Mouse (Mus musculus): Measurements from ENCODE around the gene Nup133.

Gene Nup133

DNA sequence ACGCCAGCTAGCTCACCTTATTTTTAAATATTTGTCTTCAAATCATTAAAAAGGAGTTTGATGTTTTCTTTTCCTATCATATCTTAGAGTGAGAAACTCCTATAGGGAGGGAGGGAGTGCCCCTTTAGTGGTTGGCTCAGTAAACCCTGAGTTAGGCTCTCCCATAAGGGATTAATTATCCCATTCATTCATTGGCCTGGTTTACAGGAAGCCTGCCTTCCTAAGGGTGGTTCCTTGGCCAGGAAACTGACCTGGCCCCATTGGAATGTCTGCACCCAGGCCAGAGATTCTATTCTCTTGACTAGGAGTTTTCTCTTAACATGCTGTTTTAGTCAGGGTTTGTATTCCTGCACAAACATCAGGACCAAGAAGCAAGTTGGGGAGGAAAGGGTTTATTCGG lies 61.1 kb downstream of the Nup133 start:
- no peak for DNase-seq (ENCODE audit: low spot score in 2 of 2)

DNA sequence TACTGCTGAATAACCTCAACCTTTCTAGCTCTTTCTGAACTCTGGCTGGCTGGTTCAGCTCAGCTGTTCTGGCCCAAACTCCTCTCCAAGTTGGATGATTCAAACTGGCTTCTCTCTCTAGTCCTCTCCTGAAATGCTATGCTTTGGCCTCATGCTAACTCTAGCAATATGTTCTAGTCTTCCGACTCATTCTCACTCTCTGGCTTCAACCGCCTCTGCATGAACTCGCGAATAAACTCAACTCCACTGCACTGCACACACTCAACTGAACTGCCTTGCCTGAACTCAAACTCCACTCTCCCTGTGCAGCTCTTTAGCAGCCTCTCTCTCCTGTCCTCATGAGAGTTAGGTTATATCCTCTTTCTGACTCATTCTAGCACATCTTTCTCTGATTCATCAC lies 61.9 kb downstream of the Nup133 start:
- no peak for DNase-seq (ENCODE audit: low spot score in 2 of 2)

DNA sequence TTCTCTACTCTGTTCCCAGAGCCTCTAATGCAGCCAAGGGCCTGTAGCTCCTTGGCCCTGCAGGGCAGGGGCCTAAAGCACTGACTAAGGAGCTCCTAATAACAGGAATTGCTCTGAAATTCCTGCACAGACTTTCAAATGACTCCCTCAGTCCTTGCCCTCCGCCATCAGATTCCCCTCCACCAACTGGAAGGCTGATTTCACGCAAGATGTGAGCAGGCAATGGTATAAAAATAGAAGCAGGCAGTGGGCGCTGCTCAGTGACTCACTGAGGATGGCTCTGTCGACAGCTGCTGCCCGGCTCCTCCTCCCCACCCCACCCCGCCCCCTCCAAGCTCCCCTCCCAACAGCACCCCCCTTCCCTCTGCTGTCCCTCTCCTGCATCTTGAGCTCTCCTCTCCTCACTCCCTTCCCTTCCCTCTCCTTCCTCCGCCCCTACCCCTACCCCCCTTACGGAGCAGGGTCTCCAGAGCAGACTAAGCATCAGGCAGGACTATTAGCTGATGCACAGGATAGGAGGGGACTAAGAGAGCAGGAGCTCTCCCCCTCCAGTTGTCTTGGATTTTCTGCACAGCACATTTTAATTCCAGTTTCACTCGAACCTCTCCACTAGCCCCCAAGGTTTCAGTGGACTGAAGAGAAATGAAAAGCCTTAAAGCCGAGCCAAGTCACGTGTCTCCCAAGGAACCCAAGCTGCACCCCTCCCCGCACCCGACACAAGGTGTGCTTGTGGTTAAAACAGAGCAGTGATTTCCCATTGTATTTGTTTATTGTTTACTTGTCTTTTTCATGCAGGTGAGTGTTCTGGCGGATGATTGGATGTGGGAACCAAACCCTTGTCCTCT lies 64.1 kb downstream of the Nup133 start:
- peak; percentile 79 to 87 for DNase-seq (ENCODE audit: low spot score in 2 of 2)

DNA sequence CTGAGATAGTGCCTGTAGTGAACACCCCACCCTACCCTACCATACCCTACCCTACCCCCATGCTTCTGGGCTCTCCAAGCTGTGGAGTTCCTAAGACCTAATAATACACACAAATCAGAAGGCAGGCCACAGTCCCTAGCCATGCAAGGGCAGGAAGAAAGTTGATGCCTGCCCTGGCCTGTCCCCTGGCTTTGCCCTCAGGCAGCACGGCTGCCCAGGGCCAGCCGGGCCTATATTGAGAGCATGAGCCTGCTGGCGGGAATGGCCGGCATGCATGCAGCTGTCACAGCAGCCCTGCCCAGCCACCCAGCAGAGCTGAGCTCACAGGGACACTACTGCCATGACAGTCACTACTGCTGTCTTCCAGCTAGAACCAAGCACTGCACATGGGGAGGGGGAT lies 66.0 kb downstream of the Nup133 start:
- no peak for DNase-seq (ENCODE audit: low spot score in 2 of 2)

DNA sequence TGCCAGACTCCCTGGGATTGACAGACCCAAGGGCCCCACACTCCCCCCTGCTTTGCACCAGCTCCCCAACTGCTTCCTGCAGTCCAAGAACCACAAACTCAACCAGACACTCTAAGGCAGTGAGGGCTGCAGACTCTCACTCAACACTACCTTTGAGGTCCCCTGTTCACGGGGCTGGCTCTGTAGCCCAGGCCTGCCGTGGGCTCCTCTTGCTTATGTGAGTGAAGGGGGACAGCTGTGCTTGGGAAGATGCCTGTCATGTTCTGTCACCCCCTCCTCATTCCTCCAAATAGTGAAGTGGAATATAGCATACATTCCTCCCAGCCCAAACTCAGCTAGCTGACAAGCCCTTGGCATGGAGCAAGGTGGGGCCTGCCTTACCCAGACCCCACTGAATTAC lies 66.7 kb downstream of the Nup133 start:
- no peak for DNase-seq (ENCODE audit: low spot score in 2 of 2)

DNA sequence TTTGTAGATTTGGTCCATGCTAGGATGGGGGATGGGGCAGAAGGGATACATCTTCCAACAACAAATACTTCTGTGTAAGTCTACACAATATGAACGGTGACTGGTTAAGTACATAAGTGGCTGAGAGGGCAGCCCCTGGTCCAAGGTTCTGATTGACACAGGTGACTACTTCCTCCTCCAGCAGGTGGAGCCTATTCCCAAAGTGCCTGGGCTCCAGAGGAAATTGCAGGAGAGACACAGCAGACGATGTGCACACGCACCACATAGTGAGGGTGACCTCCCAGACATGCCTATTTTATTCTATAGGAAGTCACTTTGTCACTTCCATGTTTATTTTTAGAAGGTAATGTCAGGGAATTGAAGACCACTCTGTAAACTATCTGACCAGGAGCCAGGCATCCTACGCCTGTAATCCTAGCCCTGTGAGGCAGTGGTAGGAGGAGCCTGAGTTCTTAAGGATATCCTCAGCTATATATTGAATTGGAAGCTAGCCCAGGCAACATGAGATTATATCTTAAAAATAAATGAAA lies 68.2 kb downstream of the Nup133 start:
- no peak for DNase-seq (ENCODE audit: low spot score in 2 of 2)

DNA sequence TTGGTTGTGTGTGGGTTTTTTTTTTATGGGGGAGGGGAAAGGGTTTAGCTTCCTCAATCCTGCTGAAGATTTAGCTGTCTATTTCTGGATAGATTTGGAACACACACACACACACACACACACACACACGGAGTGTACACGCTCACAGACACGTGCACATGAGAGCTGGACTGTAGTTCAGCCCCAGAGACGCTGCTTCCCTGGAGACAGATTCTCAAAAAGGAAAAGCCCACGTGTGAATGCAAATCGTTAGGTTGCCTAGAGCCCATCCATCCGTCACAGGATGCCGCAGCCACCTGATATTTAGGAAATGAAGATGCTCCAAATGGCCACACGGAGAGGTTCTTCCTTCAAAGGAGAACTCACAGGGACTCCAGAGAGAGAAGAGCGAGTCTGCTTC lies 68.8 kb downstream of the Nup133 start:
- DNase-seq (ENCODE audit: low spot score in 2 of 2) = peak; percentile 84 to 89

DNA sequence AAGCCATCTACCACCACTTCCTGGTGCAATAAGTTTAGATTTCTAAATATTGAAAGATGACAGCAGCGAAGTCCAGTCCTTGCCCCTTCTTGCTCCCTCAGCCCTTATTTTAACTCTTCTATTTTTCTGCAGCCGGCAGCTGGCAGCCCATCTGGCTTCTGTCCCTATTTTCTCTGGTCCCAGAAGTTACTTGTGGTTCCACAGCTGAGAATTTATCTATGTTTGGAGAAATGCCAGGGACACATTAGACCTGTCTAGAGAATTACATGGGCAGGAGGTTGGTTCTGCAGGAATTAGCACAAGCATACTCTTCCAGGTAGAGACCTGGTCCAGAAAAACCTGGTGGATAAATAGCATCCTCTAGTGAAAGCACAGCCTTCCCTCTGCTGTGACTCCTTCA lies 71.2 kb downstream of the Nup133 start:
- no peak for DNase-seq (ENCODE audit: low spot score in 2 of 2)

DNA sequence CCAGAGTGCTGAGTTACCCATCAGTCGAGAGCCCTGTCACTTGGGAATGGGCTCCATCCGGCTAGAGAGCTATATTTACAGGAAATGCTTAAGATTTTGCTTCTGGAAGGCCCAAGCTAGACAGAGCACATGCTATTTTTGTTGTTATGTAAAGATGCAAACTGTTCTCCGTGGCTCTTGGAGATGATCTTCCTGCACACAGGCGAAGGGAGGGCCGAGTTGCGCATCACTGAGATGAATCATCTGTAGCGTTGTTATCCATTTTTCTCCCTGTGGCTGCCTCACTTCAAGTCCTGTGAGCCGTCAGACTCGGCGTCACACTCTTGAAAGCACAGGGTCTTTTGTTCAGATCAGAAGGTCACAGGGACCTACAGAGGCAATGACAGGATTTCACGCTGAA lies 74.7 kb downstream of the Nup133 start:
- DNase-seq (ENCODE audit: low spot score in 2 of 2) = peak in 1 of 2 experiments; percentile 77

DNA sequence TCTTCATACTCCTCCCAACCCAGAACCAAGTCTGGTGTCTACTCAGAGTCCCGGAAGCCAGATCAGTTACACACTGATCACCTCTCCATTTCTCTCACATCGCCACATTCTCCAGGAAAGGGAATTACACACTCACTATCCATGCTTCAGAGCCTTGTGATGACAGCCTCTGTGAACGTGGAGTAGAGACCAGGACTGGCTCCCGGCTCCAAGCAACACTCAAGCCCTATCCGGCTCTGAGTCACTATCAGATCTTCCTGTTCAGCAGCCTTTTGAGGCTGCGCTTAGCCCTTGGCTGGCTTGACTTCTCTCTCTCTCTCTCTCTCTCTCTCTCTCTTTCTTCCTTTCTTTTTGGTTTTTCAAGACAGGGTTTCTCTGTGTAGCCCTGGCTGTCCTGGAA lies 75.7 kb downstream of the Nup133 start:
- no peak for DNase-seq (ENCODE audit: low spot score in 2 of 2)

DNA sequence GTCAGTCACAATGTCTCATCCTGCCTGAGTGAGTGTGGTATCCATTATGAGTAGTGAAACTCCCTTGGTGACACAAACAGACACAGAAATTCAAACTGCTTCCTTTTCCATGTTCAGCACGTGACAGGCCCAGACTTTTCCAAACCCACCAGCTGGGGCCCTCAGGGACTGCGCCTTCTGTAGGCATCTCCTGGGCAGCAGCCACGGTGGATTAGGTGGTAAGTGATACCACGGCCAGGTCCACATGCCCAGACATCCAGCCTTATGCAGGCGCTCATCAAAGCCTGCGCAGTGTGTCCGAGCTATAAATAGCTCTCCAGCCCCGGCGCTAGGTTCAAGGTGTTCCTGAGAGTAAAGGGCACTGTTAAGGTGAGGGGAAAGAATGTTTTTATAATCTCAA lies 77.0 kb downstream of the Nup133 start:
- no peak for DNase-seq (ENCODE audit: low spot score in 2 of 2)

DNA sequence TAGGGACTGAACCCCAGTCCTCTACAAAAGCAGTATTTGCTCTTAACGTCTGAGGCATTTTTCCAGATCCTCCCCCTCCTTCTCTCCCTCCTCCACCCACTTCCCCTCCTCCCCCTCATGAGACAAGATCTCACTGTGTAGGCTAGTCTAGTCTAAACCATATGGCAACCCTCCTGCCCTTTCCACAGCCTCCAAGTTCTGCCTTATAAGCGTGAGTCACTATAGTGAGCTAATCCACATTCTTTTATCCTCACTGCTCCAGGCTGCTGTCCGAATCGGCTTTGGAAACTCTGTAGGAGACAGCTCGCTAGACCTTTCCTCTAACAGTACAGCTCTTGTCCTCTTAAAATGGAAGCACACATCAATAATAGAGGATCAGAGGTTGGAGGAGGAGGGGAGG lies 82.1 kb downstream of the Nup133 start:
- DNase-seq (ENCODE audit: low spot score in 2 of 2) = no peak

DNA sequence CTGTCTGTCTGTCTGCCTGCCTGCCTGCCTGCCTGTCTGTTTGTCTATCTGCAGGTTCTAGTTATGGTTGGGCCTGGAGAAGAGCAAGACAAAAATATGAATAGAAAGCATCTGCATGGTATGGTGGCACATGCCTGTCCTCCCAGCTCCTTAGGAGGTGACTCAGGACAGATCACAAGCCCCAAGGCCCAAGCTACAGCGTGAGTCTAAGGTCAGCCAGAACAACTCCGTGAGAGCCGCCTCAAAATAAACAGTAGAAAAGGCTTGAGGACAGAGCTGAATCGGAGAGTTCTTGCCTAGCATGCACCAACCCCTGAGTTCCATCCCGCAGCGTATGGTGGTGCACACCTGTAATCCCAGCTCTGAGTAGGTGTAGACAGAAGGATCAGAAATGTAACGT lies 83.3 kb downstream of the Nup133 start:
- no peak for DNase-seq (ENCODE audit: low spot score in 2 of 2)

DNA sequence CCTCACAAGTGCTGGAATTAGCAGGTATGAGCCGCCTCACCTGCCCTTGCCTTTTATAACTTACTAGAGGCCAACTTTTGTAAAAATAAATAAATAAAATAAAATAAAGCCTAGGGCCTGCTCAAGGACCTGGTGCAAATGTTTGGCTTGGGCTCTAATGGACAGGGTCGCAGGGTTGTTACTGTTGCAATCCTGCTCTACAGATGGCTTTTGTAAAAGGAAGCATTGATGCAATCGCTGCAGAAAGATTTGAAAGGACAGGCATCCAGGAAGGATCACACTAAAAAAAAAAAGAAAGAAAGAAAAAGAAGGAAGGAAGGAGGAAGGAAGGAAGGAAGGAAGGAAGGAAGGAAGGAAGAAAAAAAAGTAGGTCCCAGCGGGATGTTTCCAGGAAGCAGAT lies 88.7 kb downstream of the Nup133 start:
- no peak for DNase-seq (ENCODE audit: low spot score in 2 of 2)

DNA sequence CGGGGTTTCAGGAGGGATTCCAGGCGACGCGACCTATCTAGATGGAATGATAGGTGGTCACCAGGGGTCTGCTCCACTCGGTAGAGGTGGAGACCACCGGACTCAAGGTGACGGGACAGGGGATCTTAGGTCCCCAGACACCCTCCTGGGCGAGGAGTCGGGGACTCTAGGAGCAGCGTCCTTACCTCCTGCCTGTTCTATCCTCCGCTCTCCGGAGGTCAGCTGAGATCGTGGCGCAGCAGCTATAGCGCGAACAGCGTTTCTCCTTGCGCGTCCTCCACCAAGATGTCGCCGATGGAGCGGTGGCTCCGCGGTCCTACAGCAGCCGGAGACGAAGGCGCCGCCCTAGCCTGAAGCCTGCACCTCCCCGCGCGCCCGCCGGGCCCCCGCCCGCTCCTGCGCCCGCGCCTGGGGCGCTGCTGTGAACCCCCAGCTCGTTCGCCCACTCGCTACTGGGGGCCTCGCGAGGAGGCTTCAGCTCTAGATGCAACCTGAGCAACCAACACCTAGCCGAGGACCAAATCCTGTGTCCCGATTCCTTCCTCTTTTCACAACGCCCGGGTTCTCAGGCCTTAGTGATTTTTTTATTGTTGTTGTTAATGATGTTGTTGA lies 89.3 kb downstream of the Nup133 start, which contains the start of gene Ccsap:
Gene Ccsap, minus strand, starts transcription at position 562 of the 612 bp plus-strand sequence.
- peak in 1 of 2 experiments; percentile 49 for DNase-seq (ENCODE audit: low spot score in 2 of 2)

DNA sequence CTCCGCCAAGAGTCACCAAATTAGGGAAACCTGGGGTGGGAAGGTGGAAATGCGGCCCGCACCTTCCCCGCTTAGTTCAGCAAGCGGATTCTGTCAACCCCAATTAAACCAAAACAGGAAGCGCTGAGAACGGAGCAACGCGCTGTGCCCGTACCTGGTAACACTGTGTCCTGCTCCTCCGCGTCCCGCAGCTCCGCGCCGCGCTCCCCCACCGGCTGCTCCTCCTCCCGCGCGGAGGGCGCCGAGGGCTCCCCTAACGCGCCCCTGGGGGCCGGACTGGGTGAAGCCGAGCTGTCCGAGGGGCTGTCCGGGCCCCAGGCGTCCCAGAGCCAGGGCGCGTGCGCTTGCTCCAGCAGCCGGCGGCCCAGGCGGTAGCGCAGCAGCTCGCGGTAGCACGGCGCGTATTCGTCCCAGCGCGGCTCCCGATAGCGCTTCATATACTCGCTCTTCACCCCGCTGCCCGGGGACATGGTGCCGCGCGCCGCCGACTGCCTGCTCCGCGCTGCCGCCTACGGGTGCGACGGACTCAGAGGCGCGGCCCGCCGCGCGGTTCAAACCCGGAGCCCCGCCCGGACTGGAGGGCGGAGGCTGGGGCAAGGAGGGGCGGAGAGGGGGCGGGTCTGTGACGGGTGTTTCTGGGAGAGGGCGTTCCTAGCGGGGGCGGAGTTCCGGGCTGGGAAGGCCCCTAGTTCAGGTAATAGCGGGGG lies 90.0 kb downstream of the Nup133 start:
- peak; percentile 87 to 91 for DNase-seq (ENCODE audit: low spot score in 2 of 2)

DNA sequence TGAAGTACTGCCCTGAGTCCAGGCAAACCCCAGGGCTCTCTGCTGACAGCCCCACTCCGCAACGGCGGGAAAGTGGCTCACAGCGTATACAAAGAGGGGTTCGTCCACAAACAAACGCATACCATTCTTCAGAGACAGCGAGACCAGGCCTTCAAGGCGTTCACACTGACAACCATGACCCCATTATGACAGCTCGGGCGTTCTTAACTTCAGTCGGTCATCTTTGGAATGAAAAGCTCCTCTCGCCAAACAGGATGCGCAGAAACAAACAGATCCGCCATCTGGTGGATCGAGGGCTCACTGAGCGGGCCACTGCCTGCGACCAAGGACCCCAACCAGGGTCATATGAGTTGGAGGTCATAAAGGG lies 90.5 kb downstream of the Nup133 start:
- DNase-seq (ENCODE audit: low spot score in 2 of 2) = no peak

DNA sequence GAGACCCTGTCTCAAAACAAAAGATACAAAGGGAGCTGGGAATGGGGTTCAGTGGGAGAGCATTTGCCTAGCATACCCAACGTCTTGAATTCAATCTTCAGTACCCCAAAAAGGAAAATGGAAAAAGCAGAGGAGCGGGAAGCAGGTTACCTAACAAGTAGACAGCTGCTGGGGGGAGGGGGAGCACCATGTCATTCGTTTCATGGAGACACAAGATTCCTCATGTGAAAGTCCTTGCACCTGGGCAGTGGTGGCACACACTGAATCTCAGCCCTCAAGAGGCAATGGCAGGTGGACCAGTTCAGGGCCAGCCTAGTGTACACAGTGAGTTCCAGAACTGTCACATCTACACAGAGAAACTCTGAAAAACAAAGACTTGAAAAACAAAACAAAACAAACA lies 91.7 kb downstream of the Nup133 start:
- peak in 1 of 2 experiments; percentile 34 for DNase-seq (ENCODE audit: low spot score in 2 of 2)

DNA sequence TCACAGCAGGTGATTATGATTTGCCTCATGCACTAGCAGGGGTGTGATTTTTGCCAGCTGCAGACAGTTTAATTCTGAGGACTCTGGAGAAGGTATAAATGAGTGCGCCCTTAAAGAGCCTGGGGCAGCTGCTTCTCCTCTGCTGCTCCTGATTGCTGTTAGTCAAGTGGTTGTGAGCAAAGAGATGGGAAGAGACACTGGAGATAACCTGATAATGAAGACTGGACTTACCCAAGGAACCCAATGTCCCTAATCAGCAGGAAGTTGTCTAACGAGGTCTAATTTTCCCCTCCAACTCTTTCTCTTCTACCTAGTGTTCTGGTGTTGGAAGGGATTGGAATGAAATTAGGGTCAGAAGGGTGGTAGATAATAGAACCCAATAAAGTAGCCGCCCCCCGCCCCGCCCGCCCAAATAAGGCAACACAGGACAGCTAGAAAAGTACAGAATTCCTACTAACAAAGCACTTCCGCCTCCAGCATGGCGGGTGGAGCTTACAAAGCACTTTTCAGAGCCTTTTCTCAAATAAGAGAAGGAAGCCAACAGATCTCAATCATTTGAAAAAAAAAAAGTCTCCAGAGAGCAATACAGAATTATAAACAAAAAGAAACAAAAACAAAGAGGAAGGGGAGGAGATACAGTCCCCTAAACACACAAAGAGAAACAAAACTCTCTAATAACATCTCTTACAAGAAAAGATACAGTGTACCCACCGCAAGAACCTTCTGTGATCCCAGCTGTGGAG lies 94.2 kb downstream of the Nup133 start:
- DNase-seq (ENCODE audit: low spot score in 2 of 2) = no peak

DNA sequence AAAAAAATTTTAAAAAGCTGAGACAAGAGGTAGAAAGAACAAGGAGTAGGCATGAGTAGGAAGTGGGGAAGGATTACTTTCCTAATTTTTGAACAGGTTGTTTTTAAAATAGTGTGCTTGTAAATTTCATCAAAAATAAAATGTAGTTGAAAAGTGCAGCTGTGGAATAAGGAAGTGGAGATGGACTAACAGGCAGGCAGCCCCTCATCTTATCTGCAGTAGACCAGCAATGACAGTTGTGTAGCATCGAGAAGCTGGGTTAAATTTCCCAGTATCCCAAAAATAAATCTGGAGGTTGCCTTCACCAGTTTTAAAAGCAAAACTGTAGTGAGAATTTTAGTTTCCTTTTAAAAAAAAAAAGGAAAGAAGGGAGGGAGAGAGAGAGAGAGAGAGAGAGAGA lies 94.8 kb downstream of the Nup133 start:
- no peak for DNase-seq (ENCODE audit: low spot score in 2 of 2)

DNA sequence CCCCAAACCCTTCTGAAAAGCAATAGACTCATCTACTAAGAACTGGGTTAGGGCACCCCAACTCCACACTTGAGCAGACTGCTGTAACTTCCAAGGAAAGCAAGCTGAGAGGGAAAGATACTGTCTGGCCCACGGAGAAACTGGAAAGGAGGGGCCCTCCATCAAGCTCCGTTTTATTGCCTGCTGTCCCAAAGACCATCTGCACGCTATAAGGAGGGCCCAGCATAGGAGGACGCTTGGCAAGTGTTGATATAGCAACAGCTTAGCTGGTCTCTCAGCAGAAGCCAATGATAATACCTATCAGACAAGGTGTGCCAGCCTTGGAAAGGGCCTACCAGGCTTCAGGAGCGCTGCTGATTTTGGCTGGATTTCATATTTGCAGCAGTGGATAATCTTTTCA lies 97.5 kb downstream of the Nup133 start:
- DNase-seq (ENCODE audit: low spot score in 2 of 2) = no peak

DNA sequence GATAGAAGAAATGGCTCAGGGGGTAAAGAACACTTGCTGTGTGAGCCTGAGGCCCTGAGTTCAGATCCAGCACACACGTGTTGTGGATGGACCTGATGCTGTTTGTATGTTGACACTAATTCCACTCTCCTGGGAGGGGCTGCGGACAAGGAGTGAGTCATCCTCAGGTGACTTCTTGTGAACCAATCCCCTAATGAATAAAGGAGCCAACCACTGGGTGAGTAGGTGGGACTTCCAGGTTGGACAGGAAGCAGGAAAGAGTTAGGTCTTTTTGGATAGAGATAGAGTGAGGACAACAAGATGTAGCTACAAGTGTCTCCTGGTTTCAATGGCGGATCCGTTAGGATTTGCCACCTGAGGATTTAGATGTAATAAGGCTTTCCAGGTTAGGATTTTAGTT lies 99.7 kb downstream of the Nup133 start:
- no peak for DNase-seq (ENCODE audit: low spot score in 2 of 2)

All from right cerebral cortex, postnatal 36 days (tissue).